Mouse (Mus musculus) E14TG2a.4 (cell line): ENCODE data around the gene Ss18l1.

Experiments
- H3K27me3 ChIP-seq: 2 replicates; pipeline ENCODE4 v1.6.1; 2014; ENCODE audit warnings: low read length, control low read depth; ENCODE audit not compliant: insufficient read depth
- H3K36me3 ChIP-seq: 2 replicates; pipeline ENCODE4 v1.6.1; 2014; ENCODE audit warnings: low read length, control low read depth; ENCODE audit not compliant: insufficient read depth
- H3K4me1 ChIP-seq: replicated peaks from 2 replicates; pipeline ENCODE4 v1.6.1; 2014; ENCODE audit warnings: low read depth, low read length, control low read depth
- H3K4me3 ChIP-seq: replicated peaks from 2 replicates; pipeline ENCODE4 v1.5.1; 2014; ENCODE audit warnings: mild to moderate bottlenecking, low read length
- H3K9me3 ChIP-seq: 2 replicates; pipeline ENCODE4 v1.6.1; 2014; ENCODE audit warnings: low read length, control low read depth
- CTCF ChIP-seq: conservative IDR thresholded peaks from 2 replicates; pipeline ENCODE4 v1.5.1; 2014; ENCODE audit warnings: low read length
- NANOG ChIP-seq: IDR thresholded peaks from 2 replicates; pipeline ENCODE4 v1.6.1; 2014; ENCODE audit warnings: borderline replicate concordance, low read length, mixed read lengths
- POU5F1 ChIP-seq: IDR thresholded peaks from 2 replicates; pipeline ENCODE4 v1.6.1; 2014; ENCODE audit warnings: low read length, borderline replicate concordance

The Ss18l1 gene

DNA sequence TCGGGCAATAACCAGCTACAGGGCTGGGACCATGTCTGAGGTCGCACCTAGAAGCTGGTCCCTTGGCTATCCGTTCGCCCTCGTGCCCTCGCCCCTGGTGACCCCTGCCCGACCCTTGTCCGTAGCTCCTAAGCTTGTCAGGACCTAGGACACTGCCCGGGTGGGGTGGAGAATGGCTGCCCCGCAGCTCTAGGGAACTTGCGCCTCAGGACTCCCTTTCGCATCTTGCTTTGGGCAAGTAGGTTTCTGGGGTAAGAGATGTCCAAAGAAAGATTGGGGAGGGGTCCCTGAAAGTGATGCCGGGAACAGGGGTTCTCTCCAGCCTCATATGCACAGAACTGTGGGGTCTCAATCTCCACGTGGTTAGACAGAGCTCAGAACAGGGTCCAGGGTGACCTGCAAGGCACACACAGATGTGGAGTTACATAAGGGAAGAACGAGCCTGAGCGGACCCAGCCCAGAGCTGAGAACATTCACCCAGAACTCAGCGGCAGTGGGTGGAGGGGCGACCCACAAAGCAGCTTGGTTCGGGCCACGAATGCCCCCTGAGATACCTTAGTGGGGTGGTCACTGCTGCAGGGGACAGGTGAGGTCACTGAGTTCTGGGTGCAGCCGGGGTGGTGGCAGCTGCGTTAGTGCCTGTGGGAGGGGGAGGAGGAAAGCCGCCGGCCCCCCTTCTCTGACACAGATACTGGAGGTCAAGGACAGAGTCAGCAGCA lies 62.5 kb downstream of the Ss18l1 start:
- Histone ChIP-seq H3K36me3 (no peaks in the 10 kb centered on the region), H3K27me3 (peaks cover 67% of the 10 kb centered on the region), H3K4me1 (peaks cover 61% of the 10 kb centered on the region), H3K4me3 (peak overlapping the region; percentile 93), H3K9me3 (no peaks in the 10 kb centered on the region)
- TF ChIP-seq POU5F1 (no peak), CTCF (no peak), NANOG (no peak)

DNA sequence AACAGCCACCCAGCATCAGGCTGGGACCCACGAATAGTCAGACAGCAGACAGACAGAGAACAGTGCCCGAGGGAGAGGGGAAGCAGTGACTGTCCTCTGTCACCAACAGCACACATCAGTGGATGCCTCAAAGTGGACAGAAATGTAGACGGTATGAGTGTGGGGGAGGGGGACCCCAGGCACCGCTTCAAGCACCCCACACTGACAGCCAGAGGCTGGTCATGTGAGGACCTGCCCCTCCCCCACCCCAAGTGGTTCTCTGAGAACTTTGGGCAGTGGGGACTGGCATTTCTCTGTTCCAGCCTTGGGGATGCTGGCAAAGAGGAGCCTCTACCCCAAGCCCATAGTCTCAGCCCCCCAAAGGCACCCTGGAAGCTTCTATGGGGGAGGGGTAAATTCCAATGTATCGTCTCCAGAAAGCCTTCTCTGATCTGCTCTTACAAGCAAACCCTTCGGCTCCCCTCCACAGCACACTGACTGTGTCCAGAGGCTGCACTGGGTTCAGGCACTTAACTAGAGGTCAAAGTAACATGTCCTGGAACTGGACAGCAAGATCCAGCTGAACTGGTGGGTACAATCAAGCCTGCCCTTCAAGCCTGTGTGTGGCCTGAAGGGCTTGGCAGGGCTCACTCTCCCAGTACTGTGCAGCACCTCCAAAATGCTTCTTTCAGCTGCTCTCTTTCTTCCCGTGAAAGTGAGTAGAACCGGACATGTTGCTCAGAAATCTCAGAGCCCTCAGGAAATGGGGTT lies 63.3 kb downstream of the Ss18l1 start:
- TF ChIP-seq POU5F1 (no peak), CTCF (no peak), NANOG (no peak)
- peaks cover 56% of the 10 kb centered on the region for H3K4me1 ChIP-seq
- H3K27me3 ChIP-seq: peaks cover 59% of the 10 kb centered on the region
- H3K9me3 ChIP-seq: no peaks in the 10 kb centered on the region
- H3K36me3 ChIP-seq: no peaks in the 10 kb centered on the region
- H3K4me3 ChIP-seq: peak overlapping the region; percentile 93

DNA sequence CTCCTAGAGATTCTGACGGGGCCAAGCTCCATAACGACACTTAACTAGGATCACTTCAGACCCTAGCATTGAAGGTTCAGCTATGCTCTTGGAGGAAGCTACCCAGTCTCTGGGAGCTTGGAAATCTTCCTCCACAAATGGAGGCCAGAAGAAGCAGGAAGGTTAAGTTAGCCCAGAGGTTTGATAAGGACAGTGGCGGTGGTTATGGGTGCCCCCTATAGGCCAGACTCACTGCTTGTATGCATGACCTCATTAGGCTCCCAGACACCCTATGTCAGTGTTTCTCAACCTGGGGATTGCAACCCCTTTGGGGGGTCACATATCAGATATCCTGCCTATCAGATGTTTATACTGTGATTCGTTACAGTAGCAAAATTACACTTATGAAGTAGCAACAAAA lies 64.8 kb downstream of the Ss18l1 start:
- Histone ChIP-seq H3K4me1 (peaks cover 46% of the 10 kb centered on the region), H3K9me3 (no peaks in the 10 kb centered on the region), H3K36me3 (no peaks in the 10 kb centered on the region), H3K4me3 (no peak overlapping the region), H3K27me3 (peaks cover 45% of the 10 kb centered on the region)
- TF ChIP-seq CTCF (peak; percentile 51), NANOG (no peak)

DNA sequence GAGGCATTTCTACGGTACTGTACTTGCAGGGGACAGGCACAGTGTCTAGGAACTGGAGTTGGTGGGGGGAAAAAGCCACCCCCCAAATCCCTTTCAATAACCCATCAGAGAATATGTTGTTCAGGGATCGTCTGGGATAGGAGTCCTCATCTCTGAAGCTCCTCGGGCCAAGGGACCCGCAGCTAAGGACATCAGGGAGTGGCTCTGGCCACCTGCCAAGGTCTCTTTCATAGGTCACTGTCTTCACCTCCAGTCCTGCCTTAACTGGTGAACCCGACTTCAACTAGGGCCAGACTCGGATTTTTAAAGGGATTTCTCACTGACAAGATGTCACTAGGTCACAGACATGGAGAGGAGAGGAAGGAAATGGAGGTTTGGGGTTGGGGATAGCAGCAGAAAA lies 66.0 kb downstream of the Ss18l1 start:
- peaks cover 33% of the 10 kb centered on the region for H3K27me3 ChIP-seq
- no peaks in the 10 kb centered on the region for H3K36me3 ChIP-seq
- H3K4me3 ChIP-seq: no peak overlapping the region
- no peak for TF ChIP-seq CTCF
- H3K9me3 ChIP-seq: no peaks in the 10 kb centered on the region
- H3K4me1 ChIP-seq: peaks cover 43% of the 10 kb centered on the region

DNA sequence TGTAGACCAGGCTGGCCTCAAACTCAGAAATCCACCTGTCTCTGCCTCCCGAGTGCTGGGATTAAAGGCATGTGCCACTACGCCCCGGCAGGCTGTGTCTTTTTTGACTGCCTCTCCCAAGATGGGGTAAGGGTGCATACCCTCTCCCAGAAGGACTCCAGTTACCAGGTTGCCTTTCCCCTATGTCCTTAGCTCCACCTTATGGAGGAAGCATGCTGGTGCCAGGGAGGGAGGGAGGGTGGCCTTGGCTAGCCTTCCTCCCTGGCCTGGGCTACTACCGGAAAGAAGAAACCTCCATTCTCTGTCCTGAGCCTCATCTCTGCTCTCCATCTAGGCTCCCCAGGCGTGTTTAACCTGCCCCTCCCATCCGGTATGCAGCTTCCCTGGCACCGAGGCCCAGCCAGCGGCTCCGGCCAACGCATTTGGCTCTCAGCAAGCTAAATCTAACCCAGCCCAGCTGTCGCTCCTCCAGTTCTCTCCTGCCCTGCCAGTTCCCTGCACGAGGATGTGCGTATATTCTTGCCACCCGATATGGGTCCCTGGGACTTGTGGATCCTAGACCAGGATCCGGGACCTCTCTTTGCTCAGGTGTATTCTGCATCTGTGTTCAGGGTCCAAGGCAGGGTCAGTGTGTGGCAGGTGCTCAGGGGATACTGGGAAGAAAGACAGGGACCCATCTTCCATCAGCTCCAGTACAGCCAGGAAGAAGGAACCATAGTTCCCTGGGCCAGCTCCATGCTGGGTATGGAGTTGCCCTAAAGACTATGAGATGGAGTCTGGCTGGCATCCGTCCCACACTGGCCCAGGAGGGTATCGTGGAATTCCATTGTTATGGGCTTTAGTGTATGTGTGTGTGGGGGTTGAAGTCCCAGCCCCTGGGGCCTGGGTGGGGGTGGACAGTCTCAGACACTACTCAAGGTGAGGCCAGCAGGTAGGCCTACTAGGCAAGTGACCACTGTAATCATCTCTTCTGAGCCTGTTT lies 71.9 kb downstream of the Ss18l1 start:
- no peaks in the 10 kb centered on the region for H3K9me3 ChIP-seq
- TF ChIP-seq NANOG (no peak), CTCF (no peak), POU5F1 (no peak)

DNA sequence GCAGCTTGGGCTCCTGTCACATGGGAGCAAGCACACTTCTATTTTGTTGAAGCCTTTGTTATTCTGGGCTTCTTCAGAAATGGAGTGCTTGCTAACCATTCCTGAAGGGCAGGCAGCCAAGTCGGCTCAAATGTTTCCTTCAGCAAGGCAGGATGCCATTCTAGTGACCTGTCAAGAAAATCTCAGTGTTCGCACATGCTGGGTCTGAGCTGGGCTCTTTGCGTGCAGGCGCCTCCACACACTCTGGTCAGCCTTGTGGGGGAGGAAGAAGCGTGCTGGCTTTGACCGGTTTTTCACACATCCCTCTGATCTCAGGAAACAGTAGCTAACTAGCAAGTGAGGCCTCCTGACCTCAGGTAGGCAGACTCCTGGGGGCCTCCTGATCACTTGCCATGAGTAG lies 73.0 kb downstream of the Ss18l1 start:
- peaks cover 4% of the 10 kb centered on the region; the same call in 1 of the 2 replicates for H3K27me3 ChIP-seq
- H3K36me3 ChIP-seq: no peaks in the 10 kb centered on the region
- H3K4me3 ChIP-seq: no peak overlapping the region
- no peaks in the 10 kb centered on the region for H3K9me3 ChIP-seq
- peaks cover 63% of the 10 kb centered on the region for H3K4me1 ChIP-seq
- TF ChIP-seq CTCF (no peak), POU5F1 (no peak), NANOG (no peak)

More for the DNA sequence above, 71.9 kb downstream of the Ss18l1 start:
- H3K4me1 ChIP-seq: peaks cover 66% of the 10 kb centered on the region
- H3K4me3 ChIP-seq: peak overlapping the region; percentile 5; the same call in 1 of the 2 replicates
- H3K27me3 ChIP-seq: no peaks in the 10 kb centered on the region
- H3K36me3 ChIP-seq: no peaks in the 10 kb centered on the region

DNA sequence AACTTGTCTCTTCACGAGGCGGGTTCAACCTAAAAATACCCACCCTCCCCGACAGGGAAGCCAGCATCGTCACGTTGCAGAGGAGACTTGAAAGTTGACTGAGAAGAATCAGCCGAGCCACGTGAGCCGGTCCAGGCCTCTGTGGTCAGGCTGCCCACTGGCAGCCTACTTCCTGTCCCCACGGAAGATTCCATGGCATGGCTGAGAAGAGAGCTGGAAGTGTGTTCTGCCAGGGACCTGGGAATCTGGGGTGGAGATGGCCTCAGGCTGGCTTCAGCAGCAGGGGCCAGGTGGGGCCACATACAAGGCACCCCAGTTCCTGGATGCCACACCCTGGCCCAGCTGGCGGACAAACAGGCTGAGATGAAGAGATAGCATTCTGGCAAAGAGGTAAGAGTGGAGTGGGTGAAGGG lies 73.8 kb downstream of the Ss18l1 start:
- TF ChIP-seq POU5F1: no peak
- TF ChIP-seq CTCF: no peak
- Histone ChIP-seq H3K27me3 (peaks cover 4% of the 10 kb centered on the region; the same call in 1 of the 2 replicates), H3K9me3 (no peaks in the 10 kb centered on the region), H3K36me3 (no peaks in the 10 kb centered on the region), H3K4me1 (peaks cover 64% of the 10 kb centered on the region), H3K4me3 (peak overlapping the region; percentile 11; the same call in 1 of the 2 replicates)
